Mouse (Mus musculus) liver, embryonic 14.5 days (tissue): ENCODE results near the gene Zfp346.

Experiments used
- CTCF ChIP-seq: IDR thresholded peaks from 2 replicates; pipeline ENCODE4 v1.5.1; 2016; ENCODE audit warnings: antibody characterized with exemption, low read depth, control low read depth
- EP300 ChIP-seq: IDR thresholded peaks from 2 replicates; pipeline ENCODE4 v1.6.1; 2016; ENCODE audit warnings: antibody characterized with exemption, low read depth

DNA sequence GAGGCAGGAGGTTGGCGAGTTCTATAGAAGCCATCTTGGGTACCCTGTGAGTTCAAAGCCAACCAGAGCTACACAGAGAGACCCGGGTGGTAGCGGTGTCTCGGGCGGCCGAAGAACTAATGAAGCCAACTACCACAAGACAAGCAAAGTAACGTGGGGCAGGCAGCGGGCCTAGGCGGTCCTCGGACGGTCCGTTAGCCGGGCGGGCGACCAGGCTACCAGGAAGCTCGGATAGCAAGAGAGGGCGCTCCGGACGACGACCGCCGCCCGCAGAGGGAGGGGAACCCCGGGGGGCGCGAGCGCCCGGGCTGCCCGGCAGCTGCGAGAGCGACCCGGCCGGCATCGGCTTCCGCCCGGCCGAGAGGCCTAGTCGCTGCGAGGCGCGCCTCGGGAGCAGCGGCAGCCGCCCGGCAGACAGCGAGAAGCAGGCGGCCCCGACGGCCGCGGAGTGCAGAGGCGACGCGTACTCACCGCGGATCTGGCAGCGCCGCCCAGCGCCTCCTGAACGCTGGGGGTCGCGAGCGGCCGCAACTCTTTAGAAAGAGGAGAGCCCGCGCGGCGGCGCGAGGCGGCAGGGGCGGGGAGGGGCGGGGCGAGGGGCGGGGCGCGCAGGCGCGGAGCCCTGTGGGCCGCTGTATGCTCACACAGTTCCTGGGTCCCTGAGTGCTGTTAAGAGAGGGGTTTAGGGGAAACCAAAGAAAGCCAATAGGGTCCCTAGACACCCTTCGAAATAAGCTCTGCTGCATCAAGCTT, 5.2 kb upstream of the Zfp346 start, which contains the start of gene Uimc1:
- TF ChIP-seq CTCF (peak; percentile 50), EP300 (no peak)
